Mouse (Mus musculus) forelimb bud, embryonic 11.5 days (tissue): ENCODE measurements around the gene 0610040J01Rik.
"Not testable (repeated sequence)": the region's sequence is repeated elsewhere in the genome, so short reads cannot be mapped to it uniquely, and the experiment has no call there.

Experiments
- DNase-seq: peaks from one replicate; pipeline ENCODE4 v3.0.0-alpha.2; 2012; ENCODE audit warnings: low read depth, low spot score

0610040J01Rik gene

GRCm38 (mm10) chr5:63828380-63829185 is 16.4 kb downstream of the 0610040J01Rik start:
- peak; percentile 13 for DNase-seq

- no peak for DNase-seq
Measured at GRCm38 (mm10) chr5:63831054-63831453, 18.9 kb downstream of the 0610040J01Rik start.

GRCm38 (mm10) chr5:63833955-63834354 is 21.8 kb downstream of the 0610040J01Rik start:
- DNase-seq = no peak

GRCm38 (mm10) chr5:63834435-63834834 is 22.3 kb downstream of the 0610040J01Rik start:
- DNase-seq = no peak

- no peak for DNase-seq
Measured at GRCm38 (mm10) chr5:63837115-63837514, 25.0 kb downstream of the 0610040J01Rik start.

GRCm38 (mm10) chr5:63837851-63838250 is 25.7 kb downstream of the 0610040J01Rik start:
- no peak for DNase-seq

- no peak for DNase-seq
Measured at GRCm38 (mm10) chr5:63839801-63840416, 27.7 kb downstream of the 0610040J01Rik start.

GRCm38 (mm10) chr5:63847080-63847479 is 34.9 kb downstream of the 0610040J01Rik start:
- no peak for DNase-seq

GRCm38 (mm10) chr5:63847541-63848226 is 35.5 kb downstream of the 0610040J01Rik start:
- DNase-seq = no peak

GRCm38 (mm10) chr5:63858901-63859300 is 46.7 kb downstream of the 0610040J01Rik start:
- no peak for DNase-seq

GRCm38 (mm10) chr5:63867421-63867820 is 55.3 kb downstream of the 0610040J01Rik start:
- peak; percentile 65 for DNase-seq

- DNase-seq = no peak
Measured at GRCm38 (mm10) chr5:63872176-63872932, 60.2 kb downstream of the 0610040J01Rik start.

- no peak for DNase-seq
Measured at GRCm38 (mm10) chr5:63874880-63875279, 62.7 kb downstream of the 0610040J01Rik start.

- DNase-seq = no peak
Measured at GRCm38 (mm10) chr5:63876081-63876480, 63.9 kb downstream of the 0610040J01Rik start.

- no peak for DNase-seq
Measured at GRCm38 (mm10) chr5:63879026-63879425, 66.9 kb downstream of the 0610040J01Rik start.

- DNase-seq = no peak
Measured at GRCm38 (mm10) chr5:63886292-63886691, 74.1 kb downstream of the 0610040J01Rik start.

GRCm38 (mm10) chr5:63886709-63887108 is 74.5 kb downstream of the 0610040J01Rik start:
- peak; percentile 62 for DNase-seq

GRCm38 (mm10) chr5:63887111-63887510 is 74.9 kb downstream of the 0610040J01Rik start:
- DNase-seq = no peak

- DNase-seq = no peak
Measured at GRCm38 (mm10) chr5:63891241-63891640, 79.1 kb downstream of the 0610040J01Rik start.

- DNase-seq = no peak
Measured at GRCm38 (mm10) chr5:63891912-63892311, 79.7 kb downstream of the 0610040J01Rik start.

GRCm38 (mm10) chr5:63897001-63897819 is 85.0 kb downstream of the 0610040J01Rik start:
- not testable (repeated sequence) for DNase-seq
